Mouse (Mus musculus): ENCODE results near the gene Brsk1. TPM values are rescaled to one million over a fixed set of nuclear protein-coding genes. Genes with fewer than 3 reads are reported as not detected.

Gene Brsk1
- 4.2 and 6.5 TPM in 2 replicates for total RNA-seq (2021)
- long read RNA-seq, partial matches to known transcripts, result 1 of 1 reads
- long read RNA-seq, other reads (novel, unspliced or antisense), result 0 of 1 reads

DNA sequence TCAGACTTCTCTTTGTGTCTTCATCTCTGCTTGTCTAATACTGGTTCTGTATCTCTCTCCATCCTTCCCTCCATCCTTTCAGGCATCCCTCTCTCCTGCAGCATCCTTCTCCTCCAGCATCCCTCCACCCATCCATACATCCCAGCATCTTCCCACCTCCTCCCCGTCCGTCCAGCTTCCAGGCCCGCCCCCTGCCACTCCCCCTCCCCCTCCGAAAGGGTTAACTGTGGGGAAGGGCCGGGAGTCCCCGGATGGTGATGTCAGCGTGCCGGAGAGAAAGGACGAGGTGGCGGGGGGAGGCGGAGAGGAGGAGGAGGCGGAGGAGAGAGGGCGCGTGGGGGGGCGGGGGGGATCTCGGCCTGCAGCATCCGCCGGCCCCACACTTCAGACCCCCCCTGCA, at the start of gene Brsk1:
Brsk1 (plus strand) TSS at position 218 of the 400 bp plus-strand sequence.
- DNase-seq, result peak; percentile 68

- no peak for DNase-seq
Observed at GRCm38 (mm10) chr7:4641155-4641554, 49.2 kb upstream of the Brsk1 start.

- peak; percentile 25 for DNase-seq
Observed at GRCm38 (mm10) chr7:4641956-4642355, 48.4 kb upstream of the Brsk1 start.

- DNase-seq, result no peak
Observed at GRCm38 (mm10) chr7:4643225-4643624, 47.2 kb upstream of the Brsk1 start.

- no peak for DNase-seq
Observed at GRCm38 (mm10) chr7:4646806-4647205, 43.6 kb upstream of the Brsk1 start.

GRCm38 (mm10) chr7:4647291-4647690, 43.1 kb upstream of the Brsk1 start:
- no peak for DNase-seq

DNA sequence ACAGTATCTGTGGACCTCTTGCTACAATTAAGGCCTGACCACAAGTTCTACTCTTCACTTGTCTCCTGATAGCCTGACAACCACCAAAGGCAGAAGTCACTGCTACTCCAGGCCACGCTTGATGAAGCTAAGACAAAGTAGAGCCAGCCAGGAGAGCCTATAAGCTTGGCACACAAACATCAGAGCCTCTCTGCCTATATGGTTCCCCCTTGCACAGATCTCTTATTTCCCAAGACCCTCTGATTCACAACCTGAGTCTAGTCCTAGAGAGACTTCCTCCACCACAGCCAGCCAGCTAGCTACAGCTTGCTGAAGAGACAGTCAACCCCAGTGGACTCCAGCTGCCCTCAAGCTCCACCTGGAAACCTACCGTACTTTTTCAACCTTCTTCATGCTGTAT, 42.4 kb upstream of the Brsk1 start:
- DNase-seq, result no peak

GRCm38 (mm10) chr7:4651581-4651980, 38.8 kb upstream of the Brsk1 start:
- DNase-seq, result no peak

DNA sequence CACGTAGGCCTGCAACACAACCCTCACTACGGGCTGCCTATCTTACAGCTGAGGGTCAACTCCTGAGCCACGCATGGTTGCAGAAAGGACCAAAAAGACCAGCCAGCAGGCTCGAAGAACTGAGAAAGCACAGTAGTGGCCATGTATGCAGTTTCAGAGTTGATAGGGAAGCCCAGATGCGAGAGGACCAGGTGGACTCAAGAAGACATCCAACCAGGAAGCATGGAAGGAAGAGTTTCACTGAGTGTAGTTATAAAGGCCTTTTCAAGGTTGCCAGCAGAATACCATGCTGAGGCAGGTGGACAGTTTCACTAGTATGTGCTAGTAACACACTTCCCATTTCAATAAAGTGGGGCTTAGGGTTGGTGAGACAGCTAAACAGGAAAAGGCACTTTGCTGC, 37.7 kb upstream of the Brsk1 start:
- no peak for DNase-seq

DNA sequence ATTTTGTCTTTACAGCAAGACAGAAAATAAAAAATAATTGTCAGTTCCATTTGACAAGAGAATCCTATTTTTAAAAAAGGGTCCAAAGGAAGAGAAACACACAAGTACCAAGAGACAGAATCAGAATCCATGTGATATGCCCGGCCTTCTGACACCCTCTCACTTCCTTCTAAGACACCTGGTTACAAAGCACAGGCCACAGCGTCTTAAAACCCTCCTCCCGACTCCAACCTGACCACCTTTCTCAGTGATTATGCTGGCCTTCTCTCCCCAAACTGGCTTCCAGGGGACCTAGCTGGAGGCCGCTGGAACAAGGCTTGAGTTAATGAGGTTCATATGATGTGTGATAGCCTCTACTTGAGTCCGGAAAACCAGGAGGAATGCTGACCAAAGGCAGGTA, 37.1 kb upstream of the Brsk1 start:
- DNase-seq, result no peak

DNA sequence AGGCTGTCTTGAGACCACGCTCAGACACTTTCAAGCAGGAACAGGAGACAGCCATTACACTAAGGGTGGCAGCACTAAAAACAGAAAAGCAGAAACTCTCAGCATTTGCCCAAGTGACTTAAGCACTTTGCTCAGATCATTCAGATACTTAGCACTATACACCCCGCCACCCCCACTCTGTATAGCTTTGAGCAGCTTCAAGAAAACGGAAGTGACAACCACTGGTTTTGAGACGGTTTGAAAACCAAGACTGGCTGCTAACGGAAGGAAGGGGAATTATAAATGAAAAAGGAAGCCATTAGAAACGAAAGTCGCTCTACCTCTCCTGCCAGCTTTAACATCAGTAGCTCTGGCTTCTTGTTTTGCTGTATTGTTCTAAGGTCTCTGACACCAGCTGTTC, 36.6 kb upstream of the Brsk1 start:
- DNase-seq, result no peak

GRCm38 (mm10) chr7:4654221-4654620, 36.2 kb upstream of the Brsk1 start:
- no peak for DNase-seq

DNA sequence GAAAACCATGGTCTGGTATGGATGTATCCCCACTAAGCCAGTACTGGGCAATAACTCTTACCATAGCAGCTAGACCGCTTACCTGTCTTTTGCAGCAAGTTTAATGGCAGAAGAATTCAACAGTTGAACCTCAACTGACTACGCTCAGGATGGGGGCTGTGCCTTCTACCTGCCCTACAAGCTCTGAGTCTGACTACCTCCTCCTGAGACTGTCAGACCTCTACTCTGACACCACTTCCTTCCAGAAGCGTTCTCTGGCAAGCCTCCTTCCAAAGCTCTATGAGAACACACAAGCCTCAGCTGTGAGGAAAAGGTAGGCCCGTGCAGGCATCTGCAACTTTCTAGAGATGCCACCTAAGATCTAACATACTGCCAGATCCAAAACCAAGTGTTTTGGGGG, 35.0 kb upstream of the Brsk1 start:
- no peak for DNase-seq

DNA sequence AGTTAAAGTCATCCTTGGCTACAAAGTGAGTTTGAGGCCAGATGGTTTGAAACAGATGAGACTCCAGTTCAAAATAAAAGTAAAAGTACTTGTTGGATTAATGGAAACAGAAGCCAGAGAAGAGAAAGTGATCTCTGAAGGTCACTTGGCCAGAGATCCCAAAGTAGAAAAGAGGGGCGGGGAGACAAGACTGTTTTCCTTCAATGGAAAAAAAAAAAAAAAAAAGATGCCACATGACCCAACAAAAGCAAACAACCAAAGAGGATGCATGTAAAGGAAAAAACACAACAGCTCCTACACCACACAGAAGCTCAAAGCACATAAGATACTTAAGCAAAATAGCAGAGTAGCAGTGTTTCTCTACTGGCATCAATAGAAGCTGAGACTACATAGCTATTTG, 34.5 kb upstream of the Brsk1 start:
- no peak for DNase-seq

GRCm38 (mm10) chr7:4656818-4657217, 33.6 kb upstream of the Brsk1 start:
- DNase-seq, result no peak

- DNase-seq, result no peak
Observed at GRCm38 (mm10) chr7:4657521-4658127, 32.8 kb upstream of the Brsk1 start.

DNA sequence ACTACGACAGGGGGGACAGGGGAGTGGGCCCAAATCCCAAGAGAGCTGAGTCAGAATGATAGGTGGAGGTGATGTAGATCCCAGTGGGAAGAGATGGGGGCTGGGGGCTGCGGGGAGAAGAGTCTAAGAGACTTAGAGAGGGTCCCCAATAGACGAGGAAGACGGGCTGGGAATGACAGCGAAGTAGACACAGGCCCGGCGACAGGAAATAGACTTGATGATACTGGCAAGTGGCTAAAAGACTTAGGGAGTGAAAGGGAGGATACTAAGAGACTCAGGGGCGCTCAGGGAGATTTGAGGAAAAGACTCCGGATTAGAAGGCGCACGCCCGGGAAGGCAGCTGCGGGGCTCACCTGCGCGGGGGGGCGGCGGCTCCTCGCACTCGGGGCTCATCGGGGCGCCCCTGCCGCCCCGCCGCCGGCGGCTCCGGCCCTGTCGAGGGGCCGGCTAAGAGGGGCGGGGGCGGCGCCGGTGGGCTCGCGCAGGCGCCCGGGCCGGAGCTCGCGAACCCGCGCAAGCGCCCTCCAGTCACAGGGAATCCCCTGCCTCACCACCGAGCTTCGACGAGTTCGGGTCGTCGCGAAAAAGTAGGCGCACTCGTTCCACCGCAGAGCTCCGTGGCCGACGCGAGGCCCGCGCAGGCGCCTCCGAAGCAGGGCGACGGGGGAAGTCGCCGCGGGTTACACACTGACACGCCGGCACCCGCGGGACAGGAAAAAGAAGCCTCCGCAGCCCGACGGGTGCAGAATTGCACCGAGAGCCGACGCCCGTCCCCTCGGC, 32.1 kb upstream of the Brsk1 start:
- peak; percentile 35 for DNase-seq

GRCm38 (mm10) chr7:4658912-4659551, 31.4 kb upstream of the Brsk1 start, which contains the start of gene Ppp6r1:
Gene Ppp6r1, minus strand, starts transcription at chr7:4659019.
- DNase-seq, result peak; percentile 97

DNA sequence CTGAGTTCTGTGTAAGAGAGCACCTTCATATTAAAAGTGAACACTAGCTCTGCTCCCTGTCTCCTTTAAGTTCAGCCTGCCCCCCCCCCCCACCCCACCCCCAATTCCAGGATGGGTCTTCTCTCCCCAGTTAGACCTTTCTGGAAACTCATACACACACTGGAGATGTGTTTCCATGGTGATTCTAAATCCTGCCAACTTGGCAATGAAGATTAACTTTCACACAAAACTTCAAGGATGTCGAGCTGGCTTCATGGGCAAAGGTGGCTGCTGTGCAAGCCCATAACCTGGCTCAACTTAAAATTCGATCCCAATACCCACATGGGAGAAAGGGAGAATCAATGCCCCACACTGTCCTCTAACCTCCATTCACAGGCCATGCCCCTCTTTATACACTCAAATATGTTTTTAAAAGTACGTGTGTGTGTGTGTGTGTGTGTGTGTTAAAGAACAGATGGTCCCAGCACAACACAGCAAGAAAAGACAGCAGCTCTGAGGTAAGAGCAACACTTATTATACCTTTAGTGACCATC, 30.4 kb upstream of the Brsk1 start:
- no peak for DNase-seq

DNA sequence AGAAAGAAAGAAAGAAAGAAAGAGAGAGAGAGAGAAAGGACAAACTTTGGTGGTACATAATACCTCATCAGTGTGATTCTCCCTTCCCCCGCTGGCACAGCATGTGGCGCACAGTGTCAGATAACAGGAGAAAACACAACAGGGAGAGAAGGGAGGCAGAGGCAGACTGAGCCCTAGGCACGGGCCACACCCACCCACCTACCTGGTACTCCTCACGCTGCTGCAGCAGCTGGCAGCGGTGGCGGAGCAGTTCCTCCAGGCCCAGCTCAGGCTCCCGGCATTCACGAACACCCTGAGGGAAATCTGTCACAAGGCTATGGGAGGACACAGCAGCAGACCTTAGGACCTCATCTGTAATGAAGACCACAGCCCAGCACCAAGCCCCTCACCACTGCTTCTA, 27.2 kb upstream of the Brsk1 start:
- no peak for DNase-seq

- DNase-seq, result no peak
Observed at GRCm38 (mm10) chr7:4663742-4664141, 26.7 kb upstream of the Brsk1 start.

DNA sequence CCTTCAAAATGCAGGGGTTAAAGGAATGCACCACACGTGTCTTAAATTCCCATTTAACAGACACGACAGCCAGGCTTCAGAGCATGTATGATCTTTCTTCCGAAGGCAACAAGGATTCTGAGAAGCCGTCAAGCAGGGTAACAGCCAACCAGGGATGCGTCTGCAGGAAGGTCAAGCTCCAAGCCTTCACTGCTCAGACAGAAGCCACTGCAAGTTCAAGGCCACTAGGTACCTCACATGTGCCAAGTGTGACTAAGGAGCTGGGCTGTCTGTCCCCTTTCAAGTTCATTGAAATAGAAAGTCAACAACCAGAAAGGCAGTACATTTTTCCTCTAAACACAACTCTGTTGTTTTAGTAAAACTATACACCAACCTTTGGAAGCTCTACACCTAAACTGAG, 23.5 kb upstream of the Brsk1 start:
- no peak for DNase-seq

GRCm38 (mm10) chr7:4668506-4668905, 21.9 kb upstream of the Brsk1 start:
- no peak for DNase-seq

Measured in adrenal gland, postnatal 25 days (tissue).